Mouse (Mus musculus) A20 (cell line): ENCODE results near the gene Itga6.

Experiments
- DNase-seq: peaks from one replicate; pipeline ENCODE4 v3.0.0-alpha.2; 2011; ENCODE audit warnings: low read depth, low spot score

The Itga6 gene

DNA sequence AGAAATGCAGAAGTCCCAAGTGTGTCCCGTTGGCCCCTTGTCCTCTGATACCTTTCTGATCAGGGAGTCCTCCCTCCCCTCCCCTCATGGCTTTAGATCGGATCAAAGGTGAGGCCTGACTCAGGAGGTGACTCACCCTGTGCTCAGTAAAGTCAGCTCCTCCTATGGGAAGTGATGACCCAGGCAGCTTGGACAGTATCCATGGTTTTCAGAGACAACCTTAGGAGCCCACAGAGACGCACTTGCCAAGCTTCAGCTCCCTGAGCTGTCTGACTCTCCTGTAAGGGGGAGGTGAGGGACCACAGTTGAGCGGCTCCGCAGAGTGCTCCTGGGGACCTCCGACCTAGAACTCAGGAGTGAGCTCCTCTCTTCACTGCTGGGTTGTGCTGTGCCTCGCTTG lies 56.3 kb downstream of the Itga6 start:
- DNase-seq = no peak

DNA sequence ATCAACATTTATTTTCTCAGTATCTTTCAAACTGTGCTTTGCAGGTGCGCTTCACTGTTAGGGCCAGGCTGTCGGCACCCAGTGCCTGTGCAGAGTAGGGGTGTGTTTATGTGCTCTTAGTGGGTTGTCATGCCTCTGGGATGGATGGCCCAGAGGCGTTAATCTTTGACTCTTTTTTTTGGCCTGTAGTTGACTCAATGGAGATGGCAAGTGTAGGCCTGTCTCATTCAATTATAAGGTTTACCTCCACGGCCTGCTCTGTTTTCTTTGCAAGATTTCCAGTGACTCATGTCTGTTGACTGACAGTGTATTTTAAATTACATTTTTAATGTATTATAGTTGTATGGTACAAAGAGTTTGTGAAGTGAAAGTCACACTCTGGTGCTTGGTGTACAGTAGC lies 56.7 kb downstream of the Itga6 start:
- no peak for DNase-seq

DNA sequence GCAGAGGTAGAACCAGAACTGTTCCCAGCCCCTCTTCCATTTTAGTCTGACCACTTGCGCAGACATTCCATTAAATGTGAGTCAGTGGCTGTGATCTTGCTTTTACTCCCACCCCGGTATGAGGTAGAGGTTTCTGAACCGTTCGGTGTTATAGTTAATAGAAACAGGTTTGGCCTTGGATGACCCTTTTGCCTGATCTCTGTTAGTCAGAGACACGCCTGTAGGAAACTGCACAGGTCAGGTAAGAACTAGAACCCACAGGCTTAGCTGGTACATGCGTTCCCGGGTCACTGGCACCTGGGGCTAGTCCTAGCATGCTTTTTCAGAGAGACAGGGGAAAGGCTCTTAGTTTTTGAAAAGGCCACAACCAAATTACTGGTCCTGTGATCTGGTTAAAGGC lies 59.7 kb downstream of the Itga6 start:
- no peak for DNase-seq

DNA sequence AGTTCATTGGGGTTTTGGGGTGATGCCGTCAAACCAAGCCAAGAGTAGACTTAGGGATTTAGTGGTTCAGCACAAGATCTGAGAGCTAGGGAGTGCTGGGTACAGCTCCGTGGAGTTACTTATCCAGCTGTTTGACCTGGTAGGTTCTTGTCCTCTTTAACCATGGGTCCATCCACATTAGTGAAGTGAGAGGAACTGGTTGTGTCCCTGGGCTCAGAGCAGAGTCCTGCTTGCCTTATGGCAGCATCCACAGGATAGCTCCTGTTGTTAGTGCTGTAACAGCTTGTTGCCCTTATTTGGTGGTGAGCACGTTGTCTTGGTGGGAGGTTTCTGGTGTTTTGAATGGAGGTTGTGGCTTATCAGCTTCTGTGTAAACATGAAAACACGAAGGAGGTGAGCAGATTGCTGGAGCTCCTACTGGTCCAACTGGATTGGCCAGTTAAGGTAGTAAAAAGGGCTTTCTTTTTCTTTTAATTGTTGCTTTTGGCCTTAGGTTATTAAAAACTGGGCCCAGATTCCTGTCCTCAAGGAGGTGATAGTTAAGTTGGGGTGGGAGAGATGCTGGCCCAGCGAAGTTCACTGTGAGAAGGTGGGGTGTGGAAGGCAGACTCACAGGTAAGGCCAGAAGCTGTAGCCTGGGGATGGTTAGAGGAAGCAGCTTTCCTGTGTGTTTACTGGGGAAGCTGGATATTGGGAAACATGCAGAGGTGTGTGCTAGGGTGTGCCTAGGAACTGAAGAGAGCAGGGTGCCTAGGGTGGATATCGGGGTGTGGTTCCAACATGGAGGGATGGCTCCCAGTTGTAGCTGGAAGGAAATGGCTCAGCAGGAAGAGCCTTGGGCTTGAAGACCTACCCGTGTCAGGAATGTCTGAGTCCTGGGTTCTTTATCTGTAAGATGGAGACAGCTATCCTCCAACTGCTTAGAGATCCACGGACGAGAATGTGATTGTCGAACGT lies 60.5 kb downstream of the Itga6 start:
- no peak for DNase-seq

DNA sequence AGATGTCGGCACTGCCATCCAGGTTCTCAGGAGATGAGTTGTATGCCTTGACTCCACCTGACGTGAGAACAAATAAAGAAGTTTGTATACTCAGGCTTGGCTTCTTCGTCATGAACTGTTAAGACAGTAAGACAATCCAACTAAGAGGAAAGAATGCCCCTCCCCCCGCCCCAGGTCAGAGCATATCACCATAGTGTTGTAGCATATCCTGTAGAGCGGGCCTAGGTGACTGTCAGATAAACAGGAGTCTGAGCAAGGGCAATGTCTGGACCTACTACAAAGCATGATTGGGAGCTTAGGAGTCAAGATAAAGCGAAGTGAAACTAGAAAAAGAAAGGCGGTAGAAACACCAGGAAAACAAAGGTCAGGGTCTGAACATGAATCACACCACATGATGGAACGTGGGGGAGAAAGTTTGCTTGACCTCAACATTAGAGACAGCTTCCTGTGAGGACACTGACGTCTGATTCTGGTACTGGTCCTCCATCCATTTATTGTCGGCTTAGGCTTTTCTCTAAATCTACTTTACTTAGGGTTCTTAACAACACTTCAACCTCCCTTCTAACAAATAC lies 64.0 kb downstream of the Itga6 start:
- no peak for DNase-seq

DNA sequence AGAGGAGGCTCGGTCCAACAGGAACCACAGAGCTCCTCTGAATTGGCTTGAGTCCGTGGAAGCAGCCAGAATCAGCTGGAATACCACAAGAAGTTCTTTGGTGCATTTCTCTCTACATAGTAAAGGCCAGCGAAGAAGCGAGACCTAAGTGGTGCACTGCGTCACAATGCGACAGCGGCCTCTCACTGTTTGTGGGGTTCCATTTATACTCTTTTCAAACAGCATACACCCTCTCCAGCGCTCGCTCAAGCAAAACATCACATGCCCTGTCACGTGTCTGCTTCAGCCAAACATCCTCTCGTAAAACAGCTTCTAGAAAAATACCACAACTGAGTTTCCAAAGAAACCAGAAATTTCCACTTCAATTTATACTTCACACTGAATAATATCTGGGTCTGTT lies 64.6 kb downstream of the Itga6 start:
- no peak for DNase-seq

DNA sequence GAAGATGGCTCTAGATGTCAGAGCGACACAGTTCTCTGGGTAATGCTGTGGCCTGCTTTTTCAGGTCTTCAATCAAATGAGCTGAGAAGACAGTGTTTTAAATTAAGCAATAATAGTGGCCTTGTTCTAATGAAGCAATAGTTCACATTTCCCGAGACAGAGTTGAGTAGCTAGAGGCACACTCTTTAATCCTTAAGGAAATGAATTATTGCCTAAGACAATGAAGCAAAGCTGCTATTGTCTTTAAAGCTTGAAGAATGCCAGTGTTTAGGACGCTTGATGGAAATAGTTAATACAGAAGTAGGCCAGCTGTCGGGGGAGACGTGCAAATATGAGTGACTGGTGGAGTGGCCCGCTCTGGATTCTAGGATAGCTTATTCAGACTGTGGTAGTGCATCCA lies 65.5 kb downstream of the Itga6 start:
- no peak for DNase-seq

DNA sequence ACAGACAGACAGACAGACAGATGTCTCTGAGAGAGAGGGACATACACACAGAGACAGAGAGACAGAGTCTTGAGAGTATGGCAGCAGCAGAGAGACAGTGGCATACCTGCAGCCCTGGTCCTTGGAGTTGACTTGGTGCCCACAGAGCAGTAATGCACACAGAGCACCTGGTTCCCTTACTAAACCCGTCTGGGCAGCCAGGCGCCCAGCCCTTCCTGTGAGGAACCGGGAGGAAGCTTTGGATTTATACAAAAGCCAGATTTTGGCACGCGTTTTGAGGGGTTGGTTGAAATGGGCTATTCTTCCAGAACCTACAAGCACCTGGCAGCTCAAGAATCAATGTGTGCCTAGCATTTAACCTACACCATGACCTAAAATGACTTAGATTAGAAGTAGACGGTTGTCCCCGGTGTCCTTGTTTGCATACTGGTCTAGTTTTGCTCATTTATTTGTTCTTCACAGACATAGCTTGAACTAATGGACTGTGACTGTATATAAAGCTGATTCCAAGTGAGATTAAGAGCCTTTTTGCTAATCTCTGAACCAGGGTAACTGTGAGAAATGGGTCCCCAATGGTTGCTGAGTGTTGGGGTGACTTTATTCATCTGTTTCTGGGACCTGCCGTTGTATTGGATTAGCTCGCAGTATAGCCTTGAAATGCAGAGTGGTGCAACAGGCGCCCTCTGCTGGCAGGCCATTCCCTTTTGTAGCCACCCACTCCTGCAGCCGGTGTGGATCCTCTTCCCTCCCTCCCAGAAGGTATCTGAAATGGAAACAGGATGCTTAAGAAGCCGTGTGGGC lies 67.0 kb downstream of the Itga6 start:
- peak; percentile 83 for DNase-seq

DNA sequence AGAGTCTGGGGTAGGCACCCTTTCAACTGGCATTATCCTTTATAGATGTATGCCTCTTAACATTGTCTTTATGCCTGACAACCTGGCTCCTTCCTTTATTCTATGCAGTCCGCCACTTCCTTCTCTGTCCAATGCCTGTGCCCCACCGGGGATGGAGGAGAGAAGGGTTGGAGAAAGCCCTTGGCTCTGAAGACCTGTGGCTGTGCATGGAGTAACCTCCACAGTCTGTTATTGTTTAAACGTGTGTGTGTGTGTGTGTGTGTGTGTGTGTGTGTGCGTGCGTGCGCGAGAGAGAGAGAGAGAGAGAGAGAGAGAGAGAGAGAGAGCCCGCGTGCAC lies 67.6 kb downstream of the Itga6 start:
- no peak for DNase-seq

DNA sequence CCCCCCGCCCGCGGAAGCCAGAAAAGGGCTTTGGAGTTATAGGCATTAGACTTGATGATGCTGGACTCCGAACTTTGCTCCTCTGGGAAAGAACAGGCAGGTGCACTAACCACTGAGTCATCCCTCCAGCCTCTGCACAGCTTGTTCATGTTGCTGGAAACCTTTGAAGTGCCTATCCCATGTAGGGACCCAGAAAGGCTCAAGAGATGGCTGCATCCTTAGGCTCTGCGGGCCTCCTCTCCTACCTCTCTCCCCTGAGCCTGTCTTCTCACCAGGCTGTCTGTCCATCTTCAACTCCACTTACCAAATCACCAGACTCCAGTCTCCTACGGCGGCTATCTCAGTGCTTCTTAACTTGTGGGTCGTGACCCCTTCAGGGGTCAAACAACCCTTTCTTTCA lies 68.0 kb downstream of the Itga6 start:
- no peak for DNase-seq

DNA sequence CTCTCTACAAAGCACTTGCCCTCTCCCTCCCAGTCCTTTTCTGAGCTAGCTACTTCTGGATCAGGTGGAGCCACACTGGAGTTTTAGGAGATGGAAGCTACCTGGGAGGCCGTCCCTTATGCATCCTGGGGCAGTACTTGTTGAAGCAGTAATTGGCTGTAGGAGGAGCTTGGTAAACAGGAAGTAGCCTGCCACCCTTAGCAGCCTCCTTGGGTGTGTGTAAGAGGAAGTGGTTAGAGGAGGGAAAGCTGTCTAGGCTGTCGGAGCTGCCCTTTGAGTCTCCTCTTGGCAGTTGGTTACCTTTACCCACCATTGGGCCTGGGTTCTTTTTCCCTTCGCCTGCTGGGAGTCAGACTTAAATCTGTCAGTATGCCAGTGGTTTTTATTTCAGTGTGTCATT lies 68.6 kb downstream of the Itga6 start:
- DNase-seq = peak; percentile 91

DNA sequence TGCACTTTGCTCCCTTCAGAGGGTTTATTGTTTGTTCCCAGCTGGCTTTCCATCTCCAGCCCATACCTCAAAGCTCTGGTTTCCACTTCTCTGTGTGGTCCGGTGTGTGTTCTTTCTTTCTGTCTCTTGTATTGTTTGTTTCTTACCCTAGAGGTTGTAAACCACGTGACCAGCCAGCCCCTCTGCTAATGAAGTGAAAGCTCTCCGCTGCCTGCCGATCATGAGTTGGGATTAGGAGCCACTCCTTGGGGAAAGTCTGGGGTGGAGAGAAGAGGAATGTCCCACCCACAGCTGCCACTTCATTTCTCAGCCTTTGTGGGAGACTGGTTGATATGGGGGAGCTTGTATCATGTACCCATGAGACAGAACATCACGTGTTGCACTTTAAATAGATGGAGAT lies 69.9 kb downstream of the Itga6 start:
- no peak for DNase-seq

DNA sequence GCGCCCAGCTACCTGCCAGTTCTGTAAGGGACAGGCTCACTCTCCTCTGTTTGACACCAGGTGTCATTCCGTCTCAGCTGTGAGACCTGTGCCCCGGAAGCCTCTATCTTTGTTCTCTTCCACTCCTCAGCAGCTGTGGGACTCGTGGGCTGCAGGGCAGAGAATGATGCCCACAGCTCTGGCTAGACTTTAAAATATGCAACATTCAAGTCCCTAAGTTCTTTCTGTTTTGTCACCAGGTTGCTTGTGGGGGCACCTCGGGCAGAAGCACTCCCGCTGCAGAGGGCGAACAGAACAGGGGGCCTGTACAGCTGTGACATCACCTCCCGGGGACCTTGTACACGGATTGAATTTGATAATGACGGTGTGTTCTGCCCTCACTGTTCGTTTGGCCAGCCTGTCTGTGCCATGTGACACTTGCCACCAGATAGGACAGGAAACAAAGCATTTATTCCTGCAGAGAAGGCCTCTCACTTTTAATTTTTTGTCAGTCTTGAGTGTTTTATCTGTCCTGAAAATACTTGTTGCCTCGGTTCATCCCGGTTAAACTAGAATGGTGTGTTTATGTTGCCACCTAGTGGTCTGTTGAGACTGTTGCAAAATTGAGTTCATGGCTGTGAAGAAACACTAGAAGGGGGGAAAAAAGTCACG lies 71.1 kb downstream of the Itga6 start:
- peak; percentile 60 for DNase-seq

DNA sequence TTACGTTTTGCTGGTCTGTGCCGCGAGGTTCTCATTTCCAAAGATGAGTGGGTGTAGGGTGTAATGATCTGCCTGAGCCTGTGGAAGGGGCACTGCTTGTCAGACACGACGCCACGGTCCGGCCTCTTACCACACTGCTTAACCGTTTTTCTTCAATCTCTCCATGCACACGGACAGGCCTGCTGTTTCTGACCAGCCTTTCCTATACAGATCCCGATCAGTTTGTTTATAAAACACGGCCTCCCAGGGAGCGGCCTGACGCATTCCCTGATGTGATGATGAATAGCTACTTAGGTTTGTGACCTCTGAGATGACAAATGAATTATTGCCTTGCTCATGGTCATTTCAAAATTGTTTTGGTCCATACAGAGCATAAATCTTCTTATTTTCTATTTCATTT lies 78.7 kb downstream of the Itga6 start:
- no peak for DNase-seq

DNA sequence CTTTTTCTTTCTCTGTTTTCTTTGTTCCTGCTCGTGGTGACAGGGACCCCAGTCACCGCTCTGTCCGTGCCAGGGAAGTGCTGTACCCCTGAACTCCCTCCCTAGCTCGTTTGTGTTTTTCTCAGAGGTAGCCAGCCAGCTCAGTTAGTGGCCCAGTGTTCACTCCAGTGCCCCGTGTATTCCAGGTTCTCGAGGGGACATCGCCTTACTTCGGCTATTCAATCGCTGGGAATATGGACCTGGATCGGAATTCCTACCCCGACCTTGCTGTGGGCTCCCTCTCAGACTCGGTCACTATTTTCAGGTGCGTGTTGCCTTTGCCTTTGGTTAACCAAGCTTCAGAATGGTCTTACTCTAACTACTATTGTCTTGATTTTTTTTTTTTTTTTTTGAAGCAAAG lies 82.3 kb downstream of the Itga6 start:
- DNase-seq = no peak

DNA sequence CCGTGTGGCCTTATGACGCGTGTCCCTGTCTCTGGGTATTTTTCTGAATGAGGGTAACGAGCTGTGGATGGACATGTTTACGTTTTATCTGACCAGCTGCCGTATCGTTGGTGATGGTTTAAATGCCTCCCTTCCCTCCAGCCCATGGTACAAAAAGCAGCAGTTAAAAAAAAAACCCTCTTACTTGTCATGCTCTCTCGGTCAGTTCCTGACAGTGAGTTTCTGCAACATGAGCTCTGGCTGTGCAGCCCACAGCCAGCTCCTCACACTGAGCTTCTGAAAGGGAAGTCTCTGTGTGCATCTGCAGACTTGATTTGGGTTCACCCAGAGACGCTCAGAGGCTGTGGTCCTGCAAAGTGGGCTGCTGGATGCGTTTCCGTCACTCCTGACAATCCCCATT lies 83.5 kb downstream of the Itga6 start:
- DNase-seq = no peak

DNA sequence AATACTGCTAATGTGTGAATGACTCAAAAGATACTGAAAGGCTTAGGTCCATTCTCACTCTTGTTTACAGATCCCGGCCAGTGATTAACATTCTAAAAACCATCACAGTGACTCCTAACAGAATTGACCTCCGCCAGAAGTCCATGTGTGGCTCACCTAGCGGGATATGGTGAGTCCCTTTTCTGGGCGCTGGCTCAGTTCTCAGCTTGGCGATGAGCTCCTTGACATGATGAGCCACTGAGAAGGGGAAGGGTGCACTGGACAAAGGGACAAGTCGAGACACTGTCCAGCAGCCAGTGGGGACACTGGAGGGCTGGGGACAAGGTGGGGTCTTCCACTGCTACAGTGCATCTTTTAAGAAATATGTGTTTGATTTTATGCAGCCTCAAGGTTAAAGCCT lies 88.2 kb downstream of the Itga6 start:
- no peak for DNase-seq

DNA sequence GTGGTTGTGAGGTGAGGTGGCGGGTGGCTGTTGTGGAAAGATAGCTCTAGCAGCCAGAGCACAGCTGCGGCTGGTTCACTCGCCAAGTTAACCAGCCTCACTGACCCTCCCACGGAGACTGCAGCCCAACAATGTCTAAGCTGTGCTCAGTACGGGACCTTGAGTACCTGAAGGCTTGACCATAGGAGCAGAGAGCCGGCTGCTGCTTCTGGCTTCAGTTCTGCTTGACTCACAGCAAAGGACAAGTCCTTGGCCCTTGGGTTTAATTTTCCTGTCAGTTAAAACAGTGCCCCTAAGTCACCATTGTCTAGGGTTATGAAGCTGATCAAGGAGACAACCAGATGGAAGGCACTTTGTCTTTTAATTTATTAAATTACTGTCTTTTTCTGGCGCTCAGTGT lies 89.0 kb downstream of the Itga6 start:
- no peak for DNase-seq

DNA sequence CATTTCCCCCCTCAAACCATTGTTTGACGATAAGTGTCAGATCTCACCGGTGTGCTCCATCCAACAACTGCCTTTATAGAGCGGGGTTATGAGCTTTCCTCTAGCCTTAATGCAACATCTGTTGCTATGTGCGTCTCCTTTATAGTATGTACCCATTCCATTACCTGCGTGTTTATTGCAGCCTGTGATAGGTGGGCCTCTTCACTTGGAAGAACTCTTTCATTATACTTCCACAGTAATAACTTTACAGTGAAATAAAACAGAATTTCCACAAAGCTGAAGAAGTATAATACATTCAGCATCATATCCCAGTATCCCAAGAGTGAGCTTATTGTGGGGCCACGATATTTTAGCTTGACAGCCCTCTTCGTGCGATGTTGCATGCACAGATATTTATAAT lies 90.1 kb downstream of the Itga6 start:
- no peak for DNase-seq

DNA sequence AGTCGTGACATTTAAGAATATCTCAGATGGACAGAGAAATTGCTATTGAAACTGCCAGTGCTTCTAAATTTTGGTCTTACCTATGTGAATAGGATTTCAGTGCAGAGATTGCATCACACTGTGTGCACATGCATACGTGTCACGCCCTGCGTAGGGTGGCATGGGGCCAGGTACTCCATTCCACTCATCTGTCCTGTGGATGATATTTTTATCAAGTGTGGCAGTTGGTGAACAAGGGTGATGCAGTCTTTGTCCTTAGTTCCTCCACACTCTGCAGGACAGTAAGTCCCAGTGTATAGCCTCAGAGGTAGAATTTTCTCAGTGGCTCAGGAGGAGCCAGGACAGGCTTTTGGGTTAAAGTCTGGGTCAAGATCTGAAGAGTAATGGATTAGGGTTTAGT lies 90.8 kb downstream of the Itga6 start:
- DNase-seq = no peak

DNA sequence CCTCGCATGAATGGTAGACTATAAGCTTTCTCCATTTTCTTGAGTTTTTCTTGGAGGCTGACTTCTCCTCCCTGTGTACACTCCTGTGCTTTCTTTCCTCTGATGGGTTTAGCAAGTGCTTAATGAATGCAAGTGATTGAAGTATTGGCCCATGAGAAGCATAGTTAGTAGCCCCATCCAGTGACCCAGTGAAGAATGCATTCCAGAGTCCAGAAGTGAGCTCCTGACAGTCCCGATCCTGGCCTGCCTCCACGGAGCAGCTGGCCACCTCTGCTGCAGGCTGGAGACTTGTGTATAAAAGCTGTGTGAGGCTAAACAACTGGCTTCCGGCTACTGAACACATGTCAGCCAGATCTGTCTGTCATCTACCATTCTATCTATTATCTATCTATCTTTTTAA lies 91.8 kb downstream of the Itga6 start:
- DNase-seq = no peak

DNA sequence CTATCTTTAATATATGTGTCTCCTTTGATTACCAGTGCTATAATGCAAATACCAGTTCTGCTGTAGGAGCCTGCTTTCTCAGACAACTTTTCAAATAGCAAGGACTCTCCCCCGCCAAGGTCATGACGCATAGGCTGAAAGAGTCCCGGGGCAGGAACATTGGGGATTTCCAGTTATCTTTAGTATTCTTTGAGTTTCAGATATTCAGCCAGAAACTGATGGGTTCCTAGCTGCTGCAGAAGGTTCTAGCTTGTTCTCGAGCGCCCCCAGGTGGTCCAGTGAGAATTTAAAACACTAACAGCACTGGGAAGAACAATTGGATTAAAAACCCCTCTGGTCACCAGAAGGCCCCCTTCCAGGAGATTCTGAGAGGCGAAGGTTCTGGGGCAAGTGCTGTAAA lies 92.4 kb downstream of the Itga6 start:
- DNase-seq = peak; percentile 68
